10 mouse cellular contexts compared by ENCODE assay signal in genomic region chr1:128405041-128405481, GRCm38 (mm10). TPM values are rescaled to one million over a fixed set of nuclear protein-coding genes. Genes with fewer than 3 reads are reported as not detected.
A peak's percentile ranks its signal among the peaks of the same experiment; 100 is the strongest.
DNase-seq lines count a peak whose midpoint lies in the region; ATAC-seq and TF ChIP-seq lines count a peak whose summit lies in the region.
"Had no signal": no experiment of that assay in that cellular context is flagged by ENCODE, and none has a peak within 500 bp of the region (broad histone marks: within the 10 kb centered on the region; RNA-seq: fewer than 3 reads in every experiment).

No protein-coding gene starts in this region.

- peak; percentile 57; the same call in 1 of the 2 replicates for ATAC-seq in embryonic facial prominence, embryonic 15.5 days (ENCODE audit: insufficient number of reproducible peaks, low FRiP score, low TSS enrichment, low read depth)
- peak; percentile 91 for ATAC-seq in hindbrain, embryonic 13.5 days (ENCODE audit: low FRiP score)
- peak; percentile 62; the same call in 1 of the 2 replicates for ATAC-seq in midbrain, postnatal 0 days (ENCODE audit: low FRiP score)

- peak; percentile 8 to 11 for DNase-seq in left cerebral cortex, postnatal 14 days (ENCODE audit: low spot score in 2 of 2)
- no peak for DNase-seq in left cerebral cortex, adult 2 months (ENCODE audit: extremely low spot score in 1 of 2, low spot score in 2 of 2)
- DNase-seq in midbrain, postnatal 0 days (ENCODE audit: low spot score), result peak; percentile 90
- DNase-seq in adrenal gland, postnatal 14 days, result no peak
- DNase-seq in adrenal gland, adult (ENCODE audit: inconsistent age in 2 of 2, low spot score in 1 of 2), result no peak
- DNase-seq: kidney, adult 11 months had no signal

- H3K4me1 ChIP-seq in embryonic facial prominence, embryonic 15.5 days, result no peaks in the 10 kb centered on the region
- peaks cover 16% of the 10 kb centered on the region for H3K4me1 ChIP-seq in hindbrain, embryonic 13.5 days (replicated peaks)
- no peaks in the 10 kb centered on the region for H3K4me1 ChIP-seq in midbrain, postnatal 0 days (ENCODE audit: insufficient read depth, low read length)
- H3K4me1 ChIP-seq: stomach, embryonic 15.5 days had no signal

- no peak overlapping the region; the same call in 1 of the 2 replicates for H3K27ac ChIP-seq in left cerebral cortex, adult 2 months
- H3K27ac ChIP-seq in embryonic facial prominence, embryonic 15.5 days (replicated peaks), result no peak overlapping the region
- H3K27ac ChIP-seq in hindbrain, embryonic 13.5 days, result 0 out of 2 replicates have a peak overlapping the region, but pooled peaks have one; percentile 44
- H3K27ac ChIP-seq in midbrain, postnatal 0 days (ENCODE audit: low read depth, low read length), result no peak overlapping the region
- H3K27ac ChIP-seq: stomach, embryonic 15.5 days had no signal

- 53% methylated on average over 2 of the region's 2 CpGs for WGBS in embryonic facial prominence, embryonic 15.5 days
- 7% methylated on average over 2 of the region's 2 CpGs for WGBS in hindbrain, embryonic 13.5 days
- WGBS in midbrain, postnatal 0 days, result 15% methylated on average over 2 of the region's 2 CpGs

- H3K9ac ChIP-seq in embryonic facial prominence, embryonic 15.5 days, result no peak overlapping the region
- no peak overlapping the region for H3K9ac ChIP-seq in hindbrain, embryonic 13.5 days
- no peak overlapping the region for H3K9ac ChIP-seq in midbrain, postnatal 0 days (replicated peaks; ENCODE audit: low read length, poor library complexity, severe bottlenecking)
- H3K9ac ChIP-seq: stomach, embryonic 15.5 days had no signal

- H3K27me3 ChIP-seq in embryonic facial prominence, embryonic 15.5 days, result no peaks in the 10 kb centered on the region
- no peaks in the 10 kb centered on the region for H3K27me3 ChIP-seq in hindbrain, embryonic 13.5 days
- H3K27me3 ChIP-seq in midbrain, postnatal 0 days (ENCODE audit: insufficient read depth, low read length), result no peaks in the 10 kb centered on the region
- H3K27me3 ChIP-seq: stomach, embryonic 15.5 days had no signal

- intact Hi-C loops in left cerebral cortex, postnatal 14 days (cut with DNase I), result no loop called here
- intact Hi-C loops in left cerebral cortex, adult 2 months (cut with DNase I), result no loop called here

- H3K9me3 ChIP-seq in embryonic facial prominence, embryonic 15.5 days (replicated peaks), result no peaks in the 10 kb centered on the region
- no peaks in the 10 kb centered on the region for H3K9me3 ChIP-seq in hindbrain, embryonic 13.5 days
- H3K9me3 ChIP-seq in midbrain, postnatal 0 days (ENCODE audit: low read length), result no peaks in the 10 kb centered on the region
- H3K9me3 ChIP-seq: stomach, embryonic 15.5 days had no signal

- TF ChIP-seq CTCF in left cerebral cortex, adult 2 months (IDR thresholded peaks at IDR 0.05), result no peak
- TF ChIP-seq CTCF in midbrain, postnatal 0 days (IDR thresholded peaks at IDR 0.05), result no peak

- peaks cover 18% of the 10 kb centered on the region; the same call in 1 of the 2 replicates for H3K36me3 ChIP-seq in embryonic facial prominence, embryonic 15.5 days
- H3K36me3 ChIP-seq in hindbrain, embryonic 13.5 days, result peaks cover 7% of the 10 kb centered on the region
- H3K36me3 ChIP-seq in midbrain, postnatal 0 days (ENCODE audit: insufficient read depth, low read length), result peaks cover 2% of the 10 kb centered on the region; the same call in 1 of the 2 replicates

- H3K4me3 ChIP-seq in left cerebral cortex, adult 2 months, result no peak overlapping the region
- H3K4me3 ChIP-seq in embryonic facial prominence, embryonic 15.5 days (replicated peaks), result no peak overlapping the region
- no peak overlapping the region for H3K4me3 ChIP-seq in hindbrain, embryonic 13.5 days
- H3K4me3 ChIP-seq in midbrain, postnatal 0 days (ENCODE audit: low read depth, low read length), result no peak overlapping the region
- H3K4me3 ChIP-seq: stomach, embryonic 15.5 days had no signal

- H3K4me2 ChIP-seq in embryonic facial prominence, embryonic 15.5 days (replicated peaks), result no peak overlapping the region
- H3K4me2 ChIP-seq in hindbrain, embryonic 13.5 days, result no peak overlapping the region
- no peak overlapping the region for H3K4me2 ChIP-seq in midbrain, postnatal 0 days (ENCODE audit: low read depth, low read length, poor library complexity, severe bottlenecking)
- H3K4me2 ChIP-seq: liver, embryonic 11.5 days; stomach, embryonic 15.5 days had no signal

RNA-seq across cellular contexts. Expression of gene Dars, which starts 12.1 kb away (rescaled TPM):
- 10 to 100 TPM; 58.5 to 63.3 TPM for total RNA-seq in left cerebral cortex, postnatal 14 days (2021)
- total RNA-seq in left cerebral cortex, adult 2 months (2021), result 10 to 100 TPM; 48.9 to 49.6 TPM
- polyA plus RNA-seq in embryonic facial prominence, embryonic 15.5 days (2015; fragmentation: Nextera tagmentation; extraction: Ambion mirVana), result 134 and 139 TPM in 2 replicates
- polyA plus RNA-seq in hindbrain, embryonic 13.5 days (2015; fragmentation: Nextera tagmentation; extraction: Ambion mirVana), result 163 and 165 TPM in 2 replicates
- 53.6 and 62.6 TPM in 2 replicates for total RNA-seq in midbrain, postnatal 0 days (2014; rRNA removed)
- polyA plus RNA-seq in midbrain, postnatal 0 days (2015; fragmentation: Nextera tagmentation; extraction: Ambion mirVana), result 104 and 105 TPM in 2 replicates
- 85.9 and 87.5 TPM in 2 replicates for total RNA-seq in adrenal gland, postnatal 14 days (2021)

RNA-seq across cellular contexts. Expression of gene Mcm6, which starts 45.6 kb away (rescaled TPM):
- total RNA-seq in left cerebral cortex, postnatal 14 days (2021), result 10 to 100 TPM in 1 of 2 experiments, 1 to 10 TPM in 1; 7.1 to 10.3 TPM
- total RNA-seq in left cerebral cortex, adult 2 months (2021), result 1 to 10 TPM; 4.5 to 7.1 TPM
- 175 and 183 TPM in 2 replicates for polyA plus RNA-seq in embryonic facial prominence, embryonic 15.5 days (2015; fragmentation: Nextera tagmentation; extraction: Ambion mirVana)
- polyA plus RNA-seq in hindbrain, embryonic 13.5 days (2015; fragmentation: Nextera tagmentation; extraction: Ambion mirVana), result 78.7 and 81.3 TPM in 2 replicates
- 36.3 and 37.3 TPM in 2 replicates for total RNA-seq in midbrain, postnatal 0 days (2014; rRNA removed)
- polyA plus RNA-seq in midbrain, postnatal 0 days (2015; fragmentation: Nextera tagmentation; extraction: Ambion mirVana), result 31.1 and 31.9 TPM in 2 replicates
- total RNA-seq in adrenal gland, postnatal 14 days (2021), result 49.6 and 56.3 TPM in 2 replicates

Comparison
In these comparisons a context has a peak if more than half of its experiments do, and no peak if none do; other contexts are left out.
1. DNase-seq: peak in left cerebral cortex, postnatal 14 days (2 of 2) and midbrain, postnatal 0 days (single experiment); none in left cerebral cortex, adult 2 months (0 of 2), adrenal gland, postnatal 14 days (single experiment) and adrenal gland, adult (0 of 2).
2. Peak in every context shown above with its lines, with median percentiles within 50 percentile points of each other: ATAC-seq.